Mouse (Mus musculus) heart, embryonic 10.5 days (tissue): ENCODE results near the gene Stk33. TPM values are rescaled to one million over a fixed set of nuclear protein-coding genes. Genes with fewer than 3 reads are reported as not detected.

ENCODE experiments used
- DNase-seq: peaks from one replicate; pipeline ENCODE4 v3.0.0-alpha.2; 2017; ENCODE audit warnings: low spot score
- H3K27ac ChIP-seq: fragments of 300-500 bp; sonication (generic); 2 replicates; pipeline ENCODE4 v1.5.1; 2016; ENCODE audit warnings: mild to moderate bottlenecking
- H3K27me3 ChIP-seq: fragments of 300-500 bp; sonication (generic); 2 replicates; pipeline ENCODE4 v1.6.1; 2016; ENCODE audit warnings: mild to moderate bottlenecking; ENCODE audit not compliant: poor library complexity, insufficient read depth, severe bottlenecking
- H3K36me3 ChIP-seq: fragments of 300-500 bp; sonication (generic); 2 replicates; pipeline ENCODE4 v1.6.1; 2016; ENCODE audit warnings: mild to moderate bottlenecking, moderate library complexity
- H3K4me1 ChIP-seq: fragments of 300-500 bp; sonication (generic); 2 replicates; pipeline ENCODE4 v1.6.1; 2016; ENCODE audit warnings: mild to moderate bottlenecking
- H3K4me3 ChIP-seq: fragments of 300-500 bp; sonication (generic); 2 replicates; pipeline ENCODE4 v1.5.1; 2016; ENCODE audit warnings: mild to moderate bottlenecking, moderate library complexity
- H3K9me3 ChIP-seq: fragments of 300-500 bp; sonication (generic); 2 replicates; pipeline ENCODE4 v1.6.1; 2016; ENCODE audit warnings: mild to moderate bottlenecking, moderate library complexity
- WGBS: fragments of 180-500 bp; shearing (Covaris S2); methylation state at CpG from one replicate; pipeline ENCODE4 v1.1.7; 2016; 5-methylcytosine and 5-hydroxymethylcytosine counted together
- polyA plus RNA-seq: library from polyadenylated mRNA; unstranded; fragments of >200 nt; fragmentation: Nextera tagmentation; extraction: Ambion mirVana; gene quantifications from 2 replicates; pipeline ENCODE4 v1.2.1, GENCODE M21; 2016

Stk33 gene
- polyA plus RNA-seq, 1 experiment from 2014 or later, result 0.24 TPM

GRCm38 (mm10) chr7:109230806-109231205 lies 208.1 kb downstream of the Stk33 start:
- no peak overlapping the region for H3K27ac ChIP-seq
- no peaks in the 10 kb centered on the region for H3K9me3 ChIP-seq
- peaks cover 5% of the 10 kb centered on the region; the same call in 1 of the 2 replicates for H3K27me3 ChIP-seq
- no peak for DNase-seq
- no peaks in the 10 kb centered on the region for H3K36me3 ChIP-seq
- no peak overlapping the region for H3K4me3 ChIP-seq
- no peaks in the 10 kb centered on the region for H3K4me1 ChIP-seq
- WGBS, result 18% methylated on average over 2 of the region's 2 CpGs

Other genes starting within 250 kb of the Stk33 start
- 0.08 TPM in 1 of 2 replicates, not detected in the other for gene Trim66, start 69.1 kb upstream of the Stk33 start, polyA plus RNA-seq
- 91.3 and 105 TPM in 2 replicates for gene Rpl27a, start 80.1 kb upstream of the Stk33 start, polyA plus RNA-seq